Mouse (Mus musculus): ENCODE results near the gene P3h2. TPM values are rescaled to one million over a fixed set of nuclear protein-coding genes. Genes with fewer than 3 reads are reported as not detected.

P3h2 gene
- polyA plus RNA-seq, 1 experiment from 2014 or later, result 1.8 TPM

DNA sequence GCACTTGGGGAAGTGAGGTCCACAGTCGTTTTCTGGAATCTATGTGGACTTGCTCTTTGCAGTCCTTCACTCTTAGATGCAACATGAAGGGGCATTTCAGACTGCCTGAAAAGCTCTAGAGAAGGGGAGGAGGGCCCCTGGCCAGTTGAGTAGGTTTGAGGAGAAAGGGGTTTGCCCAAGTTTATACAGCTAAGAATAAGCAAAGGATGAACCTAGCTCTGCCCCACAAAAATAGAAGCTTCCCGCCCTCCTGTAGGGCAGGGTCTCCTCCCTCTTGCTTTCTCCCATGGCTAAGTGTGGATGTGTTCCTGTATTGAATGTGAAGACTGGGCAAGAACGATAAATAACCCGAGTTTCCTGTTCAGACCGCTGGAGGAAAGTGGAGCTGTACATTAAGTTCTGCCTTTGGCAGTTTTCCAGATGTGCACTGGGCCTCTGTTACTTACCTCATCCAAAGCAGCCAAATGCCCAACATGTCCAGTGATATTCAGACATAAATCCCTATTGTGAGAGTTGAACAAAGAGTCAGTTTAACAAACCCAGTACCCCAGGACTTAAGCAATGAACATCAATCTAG, 545 bp upstream of the P3h2 start:
- no peak for TF ChIP-seq CTCF (IDR thresholded peaks at IDR 0.05; ENCODE audit: low read depth)
- peak overlapping the region; percentile 55; the same call in 1 of the 2 replicates for H3K9ac ChIP-seq (ENCODE audit: low read depth, low read length)
- no peaks in the 10 kb centered on the region for H3K9me3 ChIP-seq (ENCODE audit: control insufficient read depth)
- no peaks in the 10 kb centered on the region for H3K36me3 ChIP-seq (ENCODE audit: control insufficient read depth, insufficient read depth)
- no peaks in the 10 kb centered on the region for H3K4me1 ChIP-seq (replicated peaks; ENCODE audit: control insufficient read depth, insufficient read depth, low read length)
- H3K4me3 ChIP-seq (ENCODE audit: low read depth, low read length), result peak overlapping the region; percentile 66
- peak overlapping the region; percentile 84 for H3K4me2 ChIP-seq (replicated peaks; ENCODE audit: low read depth)
- peaks cover 4% of the 10 kb centered on the region; the same call in 1 of the 2 replicates for H3K27me3 ChIP-seq (replicated peaks; ENCODE audit: control insufficient read depth, insufficient read depth, low read length)
- peak overlapping the region; percentile 60; the same call in 1 of the 2 replicates for H3K27ac ChIP-seq (ENCODE audit: low read depth, low read length)
- peak; percentile 42; the same call in 1 of the 2 replicates for ATAC-seq
- 10% methylated on average over 5 of the region's 5 CpGs for WGBS

GRCm38 (mm10) chr16:26104274-26104673, 1.3 kb downstream of the P3h2 start:
- Histone ChIP-seq H3K27ac (ENCODE audit: low read depth, low read length) (no peak overlapping the region), H3K9ac (ENCODE audit: low read depth, low read length) (no peak overlapping the region), H3K4me1 (replicated peaks; ENCODE audit: control insufficient read depth, insufficient read depth, low read length) (no peaks in the 10 kb centered on the region), H3K9me3 (ENCODE audit: control insufficient read depth) (no peaks in the 10 kb centered on the region), H3K27me3 (replicated peaks; ENCODE audit: control insufficient read depth, insufficient read depth, low read length) (peaks cover 4% of the 10 kb centered on the region; the same call in 1 of the 2 replicates), H3K4me2 (replicated peaks; ENCODE audit: low read depth) (peak overlapping the region; percentile 84), H3K4me3 (ENCODE audit: low read depth, low read length) (peak overlapping the region; percentile 66), H3K36me3 (ENCODE audit: control insufficient read depth, insufficient read depth) (no peaks in the 10 kb centered on the region)
- 30% methylated on average over 4 of the region's 4 CpGs for WGBS
- no peak for TF ChIP-seq CTCF (IDR thresholded peaks at IDR 0.05; ENCODE audit: low read depth)
- ATAC-seq, result no peak

DNA sequence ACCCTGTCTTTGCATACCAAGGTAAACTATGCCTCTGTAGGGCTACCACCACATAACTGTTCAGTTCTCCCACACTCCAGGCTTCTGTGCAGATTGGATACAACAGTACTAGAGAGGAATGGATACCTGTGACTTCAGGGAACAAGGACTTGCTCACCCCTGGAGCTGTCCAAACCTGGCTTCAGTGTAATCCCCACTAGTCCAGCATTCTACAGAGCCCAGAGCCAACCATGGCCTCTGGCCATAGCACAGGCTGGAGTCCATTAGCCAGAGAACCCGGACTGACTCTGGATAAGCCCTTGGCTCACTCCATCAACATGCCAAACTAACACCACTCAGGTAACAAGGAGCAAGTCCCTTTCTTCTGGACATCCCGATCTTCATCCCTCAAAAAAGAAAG, 2.7 kb downstream of the P3h2 start:
- WGBS, result 77% methylated on average over 2 of the region's 2 CpGs
- Histone ChIP-seq H3K4me1 (replicated peaks; ENCODE audit: control insufficient read depth, insufficient read depth, low read length) (no peaks in the 10 kb centered on the region), H3K4me3 (ENCODE audit: low read depth, low read length) (no peak overlapping the region), H3K9me3 (ENCODE audit: control insufficient read depth) (no peaks in the 10 kb centered on the region), H3K9ac (ENCODE audit: low read depth, low read length) (no peak overlapping the region), H3K4me2 (replicated peaks; ENCODE audit: low read depth) (0 out of 2 replicates have a peak overlapping the region, but pooled peaks have one; percentile 4), H3K36me3 (ENCODE audit: control insufficient read depth, insufficient read depth) (no peaks in the 10 kb centered on the region), H3K27ac (ENCODE audit: low read depth, low read length) (no peak overlapping the region), H3K27me3 (replicated peaks; ENCODE audit: control insufficient read depth, insufficient read depth, low read length) (peaks cover 4% of the 10 kb centered on the region; the same call in 1 of the 2 replicates)
- TF ChIP-seq CTCF (IDR thresholded peaks at IDR 0.05; ENCODE audit: low read depth), result no peak
- no peak for ATAC-seq

DNA sequence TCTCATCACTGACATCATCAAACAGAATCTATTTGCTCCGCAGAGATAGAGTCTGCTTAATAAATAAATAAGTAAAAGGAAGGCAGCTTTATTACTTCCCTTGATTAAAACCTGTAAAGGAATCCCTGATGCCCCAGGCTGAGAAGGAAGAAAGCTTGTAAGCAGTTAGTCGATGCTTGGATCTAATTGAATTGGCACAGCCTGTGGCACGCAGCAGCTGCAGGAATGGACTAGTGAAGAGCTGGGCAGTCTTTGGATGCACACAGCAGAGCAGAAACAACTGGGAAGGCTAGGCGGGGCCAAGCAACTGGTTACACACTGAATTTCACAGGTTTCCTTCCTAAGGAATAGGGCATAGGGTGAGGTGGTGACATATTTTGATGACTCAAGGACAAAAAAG, 5.4 kb downstream of the P3h2 start:
- TF ChIP-seq CTCF (IDR thresholded peaks at IDR 0.05; ENCODE audit: low read depth), result no peak
- Histone ChIP-seq H3K4me3 (ENCODE audit: low read depth, low read length) (no peak overlapping the region), H3K9me3 (ENCODE audit: control insufficient read depth) (no peaks in the 10 kb centered on the region), H3K27me3 (replicated peaks; ENCODE audit: control insufficient read depth, insufficient read depth, low read length) (peaks cover 3% of the 10 kb centered on the region; the same call in 1 of the 2 replicates), H3K36me3 (ENCODE audit: control insufficient read depth, insufficient read depth) (no peaks in the 10 kb centered on the region), H3K4me1 (replicated peaks; ENCODE audit: control insufficient read depth, insufficient read depth, low read length) (no peaks in the 10 kb centered on the region), H3K4me2 (replicated peaks; ENCODE audit: low read depth) (no peak overlapping the region), H3K9ac (ENCODE audit: low read depth, low read length) (no peak overlapping the region), H3K27ac (ENCODE audit: low read depth, low read length) (no peak overlapping the region)
- no peak for ATAC-seq
- WGBS, result 49% methylated on average over 4 of the region's 4 CpGs

GRCm38 (mm10) chr16:26095696-26096284, 9.8 kb downstream of the P3h2 start:
- 38% methylated on average over 7 of the region's 7 CpGs for WGBS
- Histone ChIP-seq H3K9me3 (ENCODE audit: control insufficient read depth) (no peaks in the 10 kb centered on the region), H3K27ac (ENCODE audit: low read depth, low read length) (no peak overlapping the region), H3K4me1 (replicated peaks; ENCODE audit: control insufficient read depth, insufficient read depth, low read length) (no peaks in the 10 kb centered on the region), H3K27me3 (replicated peaks; ENCODE audit: control insufficient read depth, insufficient read depth, low read length) (no peaks in the 10 kb centered on the region), H3K36me3 (ENCODE audit: control insufficient read depth, insufficient read depth) (no peaks in the 10 kb centered on the region), H3K4me3 (ENCODE audit: low read depth, low read length) (no peak overlapping the region), H3K4me2 (replicated peaks; ENCODE audit: low read depth) (no peak overlapping the region), H3K9ac (ENCODE audit: low read depth, low read length) (no peak overlapping the region)
- ATAC-seq, result no peak
- TF ChIP-seq CTCF (IDR thresholded peaks at IDR 0.05; ENCODE audit: low read depth), result no peak

GRCm38 (mm10) chr16:26093888-26094287, 11.7 kb downstream of the P3h2 start:
- no peaks in the 10 kb centered on the region for H3K27me3 ChIP-seq (replicated peaks; ENCODE audit: control insufficient read depth, insufficient read depth, low read length)
- H3K9me3 ChIP-seq (ENCODE audit: control insufficient read depth), result no peaks in the 10 kb centered on the region
- no peak overlapping the region for H3K9ac ChIP-seq (ENCODE audit: low read depth, low read length)
- no peak for ATAC-seq
- H3K27ac ChIP-seq (ENCODE audit: low read depth, low read length), result no peak overlapping the region
- no peak overlapping the region for H3K4me3 ChIP-seq (ENCODE audit: low read depth, low read length)
- TF ChIP-seq CTCF (IDR thresholded peaks at IDR 0.05; ENCODE audit: low read depth), result no peak
- 47% methylated on average over 4 of the region's 4 CpGs for WGBS
- H3K36me3 ChIP-seq (ENCODE audit: control insufficient read depth, insufficient read depth), result no peaks in the 10 kb centered on the region
- no peak overlapping the region for H3K4me2 ChIP-seq (replicated peaks; ENCODE audit: low read depth)
- H3K4me1 ChIP-seq (replicated peaks; ENCODE audit: control insufficient read depth, insufficient read depth, low read length), result no peaks in the 10 kb centered on the region

Data from intestine, postnatal 0 days (tissue).